Mouse (Mus musculus): ENCODE measurements around the gene Rnaseh1. TPM values are rescaled to one million over a fixed set of nuclear protein-coding genes. Genes with fewer than 3 reads are reported as not detected.

Rnaseh1 gene
- total RNA-seq, 1 experiment from 2014 or later = 11.8 TPM

Small RNA genes within 50 kb of the gene (microRNA-seq; reads per million reads assigned to microRNA genes)
- gene Mir6937 = 0 reads per million in 2 experiments

Other genes starting within 250 kb of the Rnaseh1 start
- gene Dcdc2c, start 97.2 kb upstream of the Rnaseh1 start, total RNA-seq (2021) = 0.22 and 0.26 TPM in 2 replicates
- gene Allc, start 67.1 kb upstream of the Rnaseh1 start, total RNA-seq (2021) = not detected in 2 replicates
- gene Colec11, start 26.2 kb upstream of the Rnaseh1 start, total RNA-seq (2021) = 2.3 and 7.7 TPM in 2 replicates
- 309 and 416 TPM in 2 replicates for gene Rps7, start 13.6 kb upstream of the Rnaseh1 start, total RNA-seq (2021)
- 50.8 and 60.3 TPM in 2 replicates for gene Adi1, start 25.6 kb downstream of the Rnaseh1 start, total RNA-seq (2021)
- gene Trappc12, start 100.9 kb downstream of the Rnaseh1 start, total RNA-seq (2021) = 34.4 and 34.5 TPM in 2 replicates
- 18.5 and 18.6 TPM in 2 replicates for gene Eipr1, start 102.2 kb downstream of the Rnaseh1 start, total RNA-seq (2021)

All from adrenal gland, postnatal 14 days (tissue).